Mouse (Mus musculus) cerebellum, adult 9-11 months (tissue): Measurements from ENCODE around the gene Lgr5.

ENCODE experiments used
- DNase-seq: peaks from one replicate; pipeline ENCODE4 v3.0.0; 2022

Gene Lgr5

GRCm38 (mm10) chr10:115413496-115413895 lies 174.1 kb downstream of the Lgr5 start:
- no peak for DNase-seq

DNA sequence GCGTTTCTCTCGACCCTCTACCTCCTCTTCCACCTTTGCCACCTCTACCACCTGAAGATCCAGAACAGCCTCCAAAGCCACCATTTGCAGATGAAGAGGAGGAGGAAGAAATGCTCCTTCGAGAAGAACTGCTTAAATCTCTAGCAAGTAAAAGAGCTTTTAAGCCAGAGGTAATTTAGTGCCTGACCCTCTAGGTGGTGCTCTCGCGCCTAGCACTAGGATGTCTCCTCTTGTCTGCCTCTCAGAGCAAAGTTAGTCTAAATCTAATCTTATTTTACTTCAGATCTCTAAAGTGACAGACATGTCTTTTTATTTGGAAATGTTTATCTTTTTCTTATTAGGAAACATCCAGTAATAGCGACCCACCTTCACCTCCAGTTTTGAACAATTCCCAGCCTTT lies 181.2 kb downstream of the Lgr5 start:
- peak; percentile 16 for DNase-seq
